ENCODE assay signal across 8 mouse cellular contexts in genomic region chr2:121621262-121622163, GRCm38 (mm10).
A peak's percentile ranks its signal among the peaks of the same experiment; 100 is the strongest.
DNase-seq lines count a peak whose midpoint lies in the region; ATAC-seq and TF ChIP-seq lines count a peak whose summit lies in the region.

No protein-coding gene starts in this region.

- H3K27me3 ChIP-seq in embryonic facial prominence, embryonic 10.5 days (replicated peaks; ENCODE audit: low read depth, poor library complexity, severe bottlenecking), result no peaks in the 10 kb centered on the region
- H3K27me3 ChIP-seq in stomach, embryonic 14.5 days (ENCODE audit: control insufficient read depth, insufficient read depth, low read length), result no peaks in the 10 kb centered on the region
- H3K27me3 ChIP-seq in intestine, postnatal 0 days (replicated peaks; ENCODE audit: control insufficient read depth, insufficient read depth, low read length), result no peaks in the 10 kb centered on the region

- no peak overlapping the region for H3K4me3 ChIP-seq in embryonic facial prominence, embryonic 10.5 days
- peak overlapping the region; percentile 35 for H3K4me3 ChIP-seq in layer of hippocampus, adult 2 months
- H3K4me3 ChIP-seq in stomach, embryonic 14.5 days (ENCODE audit: low read depth, low read length), result no peak overlapping the region
- H3K4me3 ChIP-seq in intestine, postnatal 0 days (ENCODE audit: low read depth, low read length), result no peak overlapping the region

- no peak overlapping the region for H3K4me2 ChIP-seq in stomach, embryonic 14.5 days (replicated peaks; ENCODE audit: low read depth, low read length)
- no peak overlapping the region for H3K4me2 ChIP-seq in intestine, postnatal 0 days (replicated peaks; ENCODE audit: low read depth)

- no peaks in the 10 kb centered on the region for H3K9me3 ChIP-seq in embryonic facial prominence, embryonic 10.5 days
- H3K9me3 ChIP-seq in stomach, embryonic 14.5 days (ENCODE audit: control insufficient read depth, low read depth, low read length), result no peaks in the 10 kb centered on the region
- no peaks in the 10 kb centered on the region for H3K9me3 ChIP-seq in intestine, postnatal 0 days (ENCODE audit: control insufficient read depth)

- H3K9ac ChIP-seq in stomach, embryonic 14.5 days (replicated peaks; ENCODE audit: low read depth, low read length), result no peak overlapping the region
- H3K9ac ChIP-seq in intestine, postnatal 0 days (ENCODE audit: low read depth, low read length), result no peak overlapping the region

- no peak for TF ChIP-seq CTCF in layer of hippocampus, adult 2 months (conservative IDR thresholded peaks at IDR 0.05)
- TF ChIP-seq CTCF in intestine, postnatal 0 days (IDR thresholded peaks at IDR 0.05; ENCODE audit: low read depth), result no peak

- H3K27ac ChIP-seq in embryonic facial prominence, embryonic 10.5 days (replicated peaks), result peak overlapping the region; percentile 49
- H3K27ac ChIP-seq in layer of hippocampus, adult 2 months, result peak overlapping the region; percentile 79
- H3K27ac ChIP-seq in stomach, embryonic 14.5 days (ENCODE audit: low read length), result peak overlapping the region; percentile 48; the same call in 1 of the 2 replicates
- H3K27ac ChIP-seq in intestine, postnatal 0 days (ENCODE audit: low read depth, low read length), result no peak overlapping the region

- no peaks in the 10 kb centered on the region for H3K36me3 ChIP-seq in embryonic facial prominence, embryonic 10.5 days (replicated peaks)
- no peaks in the 10 kb centered on the region for H3K36me3 ChIP-seq in stomach, embryonic 14.5 days (ENCODE audit: control insufficient read depth, insufficient read depth, low read length)
- no peaks in the 10 kb centered on the region for H3K36me3 ChIP-seq in intestine, postnatal 0 days (ENCODE audit: control insufficient read depth, insufficient read depth)

- DNase-seq in right cerebral cortex, adult 18-20 months, result peak; percentile 75
- no peak for DNase-seq in right cerebral cortex, postnatal 4 days
- DNase-seq in embryonic facial prominence, embryonic 10.5 days (ENCODE audit: low spot score), result peak; percentile 61
- DNase-seq in layer of hippocampus, adult 2 months (ENCODE audit: low spot score in 2 of 2), result peak; percentile 55 to 58
- DNase-seq in lung, postnatal 4 days, result no peak
- DNase-seq in ovary, postnatal 14 days (ENCODE audit: low spot score), result no peak

- H3K4me1 ChIP-seq in embryonic facial prominence, embryonic 10.5 days, result peaks cover 17% of the 10 kb centered on the region
- H3K4me1 ChIP-seq in stomach, embryonic 14.5 days (ENCODE audit: control insufficient read depth, insufficient read depth, low read length), result 0 out of 2 replicates have a peak, but pooled peaks cover 10% of the 10 kb centered on the region
- H3K4me1 ChIP-seq in intestine, postnatal 0 days (replicated peaks; ENCODE audit: control insufficient read depth, insufficient read depth, low read length), result peaks cover 3% of the 10 kb centered on the region; the same call in 1 of the 2 replicates

- 59% methylated on average over 13 of the region's 13 CpGs for WGBS in embryonic facial prominence, embryonic 10.5 days
- WGBS in stomach, embryonic 14.5 days, result 44% methylated on average over 13 of the region's 13 CpGs
- WGBS in intestine, postnatal 0 days, result 57% methylated on average over 13 of the region's 13 CpGs

- ATAC-seq in stomach, embryonic 14.5 days (ENCODE audit: insufficient number of reproducible peaks, insufficient read depth, low FRiP score, low read depth), result no peak
- no peak for ATAC-seq in intestine, postnatal 0 days

Comparison
In these comparisons a context has a peak if more than half of its experiments do, and no peak if none do; other contexts are left out.
1. DNase-seq: peak in right cerebral cortex, adult 18-20 months (single experiment), embryonic facial prominence, embryonic 10.5 days (single experiment) and layer of hippocampus, adult 2 months (2 of 2); none in right cerebral cortex, postnatal 4 days (single experiment), lung, postnatal 4 days (0 of 2) and ovary, postnatal 14 days (single experiment).